Mouse (Mus musculus) gastrocnemius, adult 8-10 months (tissue): ENCODE measurements around the gene Prokr2. TPM values are rescaled to one million over a fixed set of nuclear protein-coding genes. Genes with fewer than 3 reads are reported as not detected.

ENCODE experiments used
- DNase-seq, 2 experiments: peaks; one replicate each; pipeline ENCODE4 v3.0.0; 2022; ENCODE audit warnings: low spot score in 2 of 2
- total RNA-seq, 4 experiments: library from RNA; stranded (reverse); gene quantifications; 2 replicates each; pipeline ENCODE4 v1.2.4; 2022

Prokr2 gene
- not detected for total RNA-seq

DNA sequence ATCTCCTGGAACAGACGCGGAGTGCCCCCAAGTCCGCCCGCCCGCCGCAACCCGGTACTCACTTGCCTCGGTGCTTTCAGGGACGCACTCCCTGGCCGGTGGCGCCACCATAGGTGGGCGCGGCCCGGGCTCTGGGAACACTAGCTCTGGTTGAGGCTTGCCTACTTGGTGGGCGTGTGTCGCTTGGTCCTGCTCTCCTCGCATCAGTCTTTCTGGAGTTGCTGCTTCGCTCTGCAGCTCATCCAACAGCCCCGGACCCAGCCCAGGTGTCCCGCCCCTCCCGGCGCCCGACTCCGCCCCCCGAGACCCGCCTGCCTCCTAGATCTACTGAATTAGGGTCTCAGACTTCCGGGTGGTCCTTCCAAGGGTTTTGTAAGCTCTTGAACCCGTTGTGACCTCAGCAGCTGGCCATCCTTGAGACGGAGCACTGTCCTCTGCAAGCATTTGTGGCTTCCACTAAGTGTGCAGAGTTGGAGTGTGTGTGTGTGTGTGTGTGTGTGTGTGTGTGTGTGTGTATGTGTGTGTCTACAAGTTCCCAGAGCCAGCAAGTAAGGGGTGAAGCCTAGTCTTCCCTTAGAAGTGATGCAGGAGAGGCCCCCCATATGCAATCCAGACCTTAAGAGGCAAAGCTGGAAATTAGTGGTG is at the start of gene Prokr2:
Gene Prokr2, minus strand, starts transcription at position 254 of the 645 bp plus-strand sequence.
- DNase-seq = no peak

GRCm38 (mm10) chr2:132427160-132427941 is 42.1 kb upstream of the Prokr2 start:
- no peak for DNase-seq

- DNase-seq = no peak
These were observed 40.3 kb upstream of the Prokr2 start for GRCm38 (mm10) chr2:132425576-132425975.

DNA sequence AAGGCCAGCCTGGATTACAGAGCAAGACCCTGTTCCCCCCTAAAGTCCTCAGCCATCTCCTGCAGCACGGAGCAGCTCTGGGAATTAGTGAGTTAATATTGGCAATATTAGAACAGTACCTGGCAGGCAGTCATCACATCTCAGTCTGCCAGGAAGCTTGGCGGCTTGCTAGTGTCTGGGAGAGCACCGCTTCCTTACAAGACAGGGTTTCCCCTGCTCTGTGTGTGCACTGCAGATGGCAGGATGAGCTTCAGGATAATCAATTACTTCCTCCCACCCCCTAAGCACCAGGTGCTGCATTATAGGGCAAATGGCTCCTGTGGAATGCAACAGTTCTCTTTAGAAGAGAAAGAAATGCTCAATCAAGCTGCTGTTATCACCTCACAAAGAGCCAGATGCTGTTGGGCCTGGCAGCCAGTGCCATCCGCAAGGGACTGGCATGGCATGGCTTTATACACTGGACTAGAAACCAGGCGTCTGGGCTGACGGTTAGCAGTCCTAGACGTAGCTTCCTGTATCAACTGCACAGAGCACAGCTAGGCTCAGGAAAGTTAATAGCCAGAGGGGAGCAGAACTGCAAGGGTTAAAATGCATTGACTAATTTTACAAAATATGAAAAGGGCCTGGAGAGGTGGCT is 38.3 kb upstream of the Prokr2 start:
- DNase-seq = no peak

- no peak for DNase-seq
These were observed 37.6 kb upstream of the Prokr2 start for GRCm38 (mm10) chr2:132422846-132423245.

DNA sequence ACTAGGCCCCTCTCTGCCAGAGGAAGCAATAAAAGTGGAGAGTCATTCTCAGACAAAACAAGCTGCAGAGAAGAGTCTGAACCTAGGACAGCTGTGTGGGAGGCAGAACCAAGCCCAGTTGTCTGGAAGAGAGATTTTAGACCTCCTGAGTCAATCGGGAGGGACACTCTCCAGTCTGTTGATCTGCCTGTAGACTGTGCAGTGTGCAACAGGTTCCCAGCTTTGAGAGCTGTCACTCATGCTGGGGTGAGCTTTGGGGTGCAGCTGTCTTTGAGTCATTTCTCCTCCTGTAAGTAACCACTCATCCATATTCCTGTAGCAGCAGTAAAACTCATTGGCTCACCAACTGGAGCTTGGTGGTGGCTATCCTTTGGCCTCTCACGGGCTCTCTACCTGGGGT is 33.2 kb upstream of the Prokr2 start:
- no peak for DNase-seq

- no peak for DNase-seq
These were observed 24.9 kb upstream of the Prokr2 start for GRCm38 (mm10) chr2:132410126-132410525.

GRCm38 (mm10) chr2:132398136-132398535 is 12.9 kb upstream of the Prokr2 start:
- no peak for DNase-seq

DNA sequence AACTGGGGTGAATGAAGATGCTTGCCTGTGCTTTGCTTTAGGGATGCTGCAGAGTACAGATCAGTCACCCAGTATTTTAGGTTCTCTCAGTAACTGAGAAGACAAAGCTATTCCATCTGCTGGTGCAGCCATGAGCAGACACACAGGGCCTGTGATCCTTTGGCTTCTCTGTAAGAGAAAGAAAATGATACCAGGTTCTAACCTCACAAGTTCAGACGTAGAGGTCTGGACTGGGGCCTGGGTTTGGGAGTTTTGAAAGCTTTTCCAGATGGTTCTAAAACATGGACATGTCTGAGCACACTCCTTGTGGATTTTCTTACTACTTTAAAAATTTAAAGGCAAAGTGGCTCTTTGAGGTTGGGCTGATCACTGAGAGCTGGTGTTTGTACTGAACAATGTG is 10.5 kb upstream of the Prokr2 start:
- DNase-seq = no peak

DNA sequence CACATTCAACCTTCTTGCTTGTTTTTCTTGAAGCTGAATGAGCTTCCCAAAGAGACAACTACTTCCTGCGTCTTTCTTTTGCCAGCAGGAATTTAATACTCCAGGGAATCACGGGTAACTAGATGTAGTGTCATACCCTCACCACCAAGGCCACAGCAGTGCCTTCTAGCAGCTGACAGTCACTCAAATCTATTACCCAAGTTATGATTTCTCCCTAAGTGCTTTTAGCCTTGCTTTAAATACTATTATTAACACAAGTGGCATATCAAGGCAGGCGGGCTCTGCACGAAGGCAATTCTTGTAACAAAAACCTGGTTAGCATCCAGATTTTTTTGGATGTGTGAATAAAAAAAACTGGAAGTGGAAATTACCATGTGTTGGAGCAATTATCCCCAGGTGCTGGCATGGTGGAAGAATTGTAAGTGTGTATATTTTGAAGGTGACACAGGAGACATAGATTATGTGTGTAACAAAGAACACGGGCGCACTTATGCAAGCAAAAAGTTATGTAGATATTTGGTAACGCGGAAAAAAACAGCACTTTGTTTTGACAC is 5.4 kb upstream of the Prokr2 start:
- DNase-seq = no peak

GRCm38 (mm10) chr2:132389562-132389961 is 4.3 kb upstream of the Prokr2 start:
- DNase-seq = no peak

DNA sequence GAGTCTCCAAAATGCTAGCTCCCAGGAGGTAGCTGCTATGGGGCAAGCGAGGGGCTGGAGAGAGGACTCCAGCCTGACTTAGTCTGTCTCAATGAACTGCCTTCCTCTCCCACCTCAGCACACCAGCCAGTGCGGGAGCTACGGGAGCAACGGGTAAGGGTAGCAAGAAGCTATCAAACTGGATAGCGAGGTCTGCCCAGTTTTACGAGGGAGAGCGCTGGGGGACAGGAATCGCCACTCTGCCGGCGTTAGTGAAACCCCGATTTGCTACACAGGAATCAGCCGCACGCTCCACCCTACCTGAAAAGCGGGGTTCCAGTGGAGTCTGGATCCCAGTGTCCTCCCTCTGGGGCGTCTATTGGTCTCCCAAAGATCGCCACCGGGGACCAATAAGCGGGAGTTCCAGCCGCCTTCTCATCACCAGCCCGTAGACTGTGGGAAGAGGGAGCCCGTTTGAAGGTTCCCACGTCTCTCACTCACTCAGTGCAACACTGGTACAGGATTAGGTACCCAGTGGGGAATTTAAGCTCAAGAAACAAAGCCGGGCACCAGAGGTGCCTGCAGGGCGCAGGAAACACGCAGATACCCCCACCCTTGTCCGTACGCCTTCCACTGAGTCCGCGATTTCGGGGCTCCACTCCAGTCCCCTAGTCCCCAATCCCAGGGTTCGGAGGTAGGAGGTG is 595 bp downstream of the Prokr2 start:
- DNase-seq = no peak

- DNase-seq = no peak
These were observed 2.9 kb downstream of the Prokr2 start for GRCm38 (mm10) chr2:132382308-132382707.

GRCm38 (mm10) chr2:132379690-132380089 is 5.6 kb downstream of the Prokr2 start:
- DNase-seq = no peak

DNA sequence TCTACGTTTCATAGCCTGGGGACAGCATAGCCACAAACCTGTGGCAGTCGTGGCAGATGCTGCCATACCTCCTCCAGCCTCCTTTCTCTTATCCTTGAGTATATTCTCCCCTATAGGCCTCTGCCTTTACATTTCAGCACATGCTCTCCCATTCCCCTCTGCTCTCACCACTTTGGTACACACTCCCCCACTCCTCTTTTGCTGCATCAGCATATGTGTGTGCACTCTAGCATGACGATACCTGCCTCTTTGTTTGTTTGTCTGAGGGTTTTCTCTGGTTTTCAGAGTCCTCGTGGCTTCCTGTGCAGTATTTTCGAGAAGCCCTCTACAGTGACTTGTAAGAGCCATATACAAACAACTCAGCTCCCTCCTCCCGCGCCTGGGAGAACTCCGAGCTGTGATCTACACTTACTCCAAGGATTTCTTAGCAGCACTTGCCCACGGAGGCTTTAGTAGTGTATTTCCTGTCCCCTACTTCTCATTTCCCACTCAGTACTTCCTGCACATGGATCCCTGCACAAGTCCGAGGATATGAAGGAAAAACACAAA is 6.6 kb downstream of the Prokr2 start:
- no peak for DNase-seq

DNA sequence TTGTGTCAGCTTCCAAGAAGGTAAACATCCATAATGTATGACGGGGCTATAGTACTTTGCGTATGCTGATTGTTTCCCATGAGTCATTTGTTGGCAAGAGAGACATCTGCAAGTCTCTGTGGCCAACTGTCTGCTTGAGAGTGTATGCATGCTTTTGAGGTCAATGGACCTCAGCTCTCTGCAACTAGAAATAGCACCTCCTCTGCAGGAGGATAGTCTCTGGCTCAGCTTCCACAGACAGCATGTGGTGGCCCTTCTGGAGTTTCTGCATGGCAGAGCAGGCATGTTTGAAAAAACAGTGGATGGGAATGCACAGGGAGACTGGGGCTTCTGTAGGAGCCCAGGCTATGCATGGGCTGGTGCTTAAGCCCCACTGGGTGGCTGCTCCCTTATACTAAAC is 7.8 kb downstream of the Prokr2 start:
- no peak for DNase-seq

GRCm38 (mm10) chr2:132375721-132376120 is 9.5 kb downstream of the Prokr2 start:
- no peak for DNase-seq

DNA sequence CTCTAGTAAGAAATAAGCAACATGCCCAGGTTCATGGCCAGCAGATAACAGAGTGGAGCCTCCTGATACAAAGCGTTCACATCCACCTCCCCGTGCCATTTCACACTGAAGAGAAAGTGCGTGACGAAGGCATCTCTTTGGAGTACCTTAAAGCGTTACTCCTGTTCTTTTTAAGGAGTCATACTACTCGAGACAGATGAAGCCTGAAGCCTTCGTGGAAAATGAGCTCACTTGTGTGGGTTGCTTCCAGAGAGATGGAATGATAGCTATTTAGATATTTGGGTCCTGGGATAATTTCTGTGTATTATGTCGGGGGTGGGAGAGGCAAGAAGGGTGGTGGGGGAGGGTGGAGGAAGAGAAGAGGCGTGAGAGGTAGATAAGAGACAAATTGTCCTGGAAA is 10.1 kb downstream of the Prokr2 start:
- DNase-seq = no peak

- DNase-seq = no peak
These were observed 11.5 kb downstream of the Prokr2 start for GRCm38 (mm10) chr2:132373748-132374147.

DNA sequence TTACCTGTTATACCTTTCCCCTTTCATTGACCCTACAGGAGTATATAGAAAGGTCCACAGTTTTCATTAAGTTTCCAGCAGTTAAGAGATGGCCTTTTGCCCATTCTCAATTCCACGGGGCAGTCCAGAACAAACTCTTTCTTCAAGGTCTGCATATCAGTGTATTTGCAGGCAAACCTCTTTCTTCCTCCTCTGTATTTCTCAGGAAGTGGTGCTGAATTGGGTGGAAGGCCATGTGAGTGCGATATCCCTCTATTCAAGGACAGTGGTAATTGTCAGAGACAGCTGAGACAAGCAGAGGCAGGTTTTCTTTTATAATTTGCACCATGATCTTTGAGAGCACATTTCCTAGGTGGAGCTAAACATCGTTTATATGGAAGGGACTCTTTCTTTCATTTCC is 16.8 kb downstream of the Prokr2 start:
- DNase-seq = no peak

GRCm38 (mm10) chr2:132343846-132344245 is 41.4 kb downstream of the Prokr2 start:
- no peak for DNase-seq
